Mouse (Mus musculus) midbrain, embryonic 13.5 days (tissue): Measurements from ENCODE around the gene Acot7. TPM values are rescaled to one million over a fixed set of nuclear protein-coding genes. Genes with fewer than 3 reads are reported as not detected.

Experiments used
- ATAC-seq: fragments of 200-750 bp; cut with Nextera tagmentation; 2 replicates; pipeline ENCODE4 v1.8.0; 2017; ENCODE audit warnings: mild to moderate bottlenecking, moderate TSS enrichment, moderate library complexity
- H3K27ac ChIP-seq: fragments of 300-500 bp; sonication (generic); 2 replicates; pipeline ENCODE4 v1.5.1; 2015; ENCODE audit warnings: inconsistent platforms, mild to moderate bottlenecking, moderate library complexity
- H3K27me3 ChIP-seq: fragments of 300-500 bp; sonication (generic); 2 replicates; pipeline ENCODE4 v1.6.1; 2015; ENCODE audit warnings: mild to moderate bottlenecking, inconsistent platforms
- H3K36me3 ChIP-seq: fragments of 300-500 bp; sonication (generic); 2 replicates; pipeline ENCODE4 v1.6.1; 2015; ENCODE audit warnings: mild to moderate bottlenecking, inconsistent platforms
- H3K4me1 ChIP-seq: fragments of 300-500 bp; sonication (generic); replicated peaks from 2 replicates; pipeline ENCODE4 v1.6.1; 2015; ENCODE audit warnings: inconsistent platforms
- H3K4me2 ChIP-seq: fragments of 300-500 bp; sonication (generic); replicated peaks from 2 replicates; pipeline ENCODE4 v1.6.1; 2015; ENCODE audit warnings: moderate library complexity, mild to moderate bottlenecking, inconsistent platforms
- H3K4me3 ChIP-seq: fragments of 300-500 bp; sonication (generic); replicated peaks from 2 replicates; pipeline ENCODE4 v1.5.1; 2015; ENCODE audit warnings: mild to moderate bottlenecking, inconsistent platforms
- H3K9ac ChIP-seq: fragments of 300-500 bp; sonication (generic); replicated peaks from 2 replicates; pipeline ENCODE4 v1.6.1; 2015; ENCODE audit warnings: mild to moderate bottlenecking, inconsistent platforms
- H3K9me3 ChIP-seq: fragments of 300-500 bp; sonication (generic); 2 replicates; pipeline ENCODE4 v1.6.1; 2016; ENCODE audit warnings: mild to moderate bottlenecking, inconsistent platforms
- WGBS: fragments of 180-500 bp; shearing (Covaris S2); methylation state at CpG from one replicate; pipeline ENCODE4 v1.1.7; 2015; 5-methylcytosine and 5-hydroxymethylcytosine counted together
- polyA plus RNA-seq: library from polyadenylated mRNA; unstranded; fragments of >200 nt; fragmentation: Nextera tagmentation; extraction: Ambion mirVana; gene quantifications from 2 replicates; pipeline ENCODE4 v1.2.1, GENCODE M21; 2015

Acot7 gene
- polyA plus RNA-seq, 1 experiment from 2014 or later: 206 TPM

DNA sequence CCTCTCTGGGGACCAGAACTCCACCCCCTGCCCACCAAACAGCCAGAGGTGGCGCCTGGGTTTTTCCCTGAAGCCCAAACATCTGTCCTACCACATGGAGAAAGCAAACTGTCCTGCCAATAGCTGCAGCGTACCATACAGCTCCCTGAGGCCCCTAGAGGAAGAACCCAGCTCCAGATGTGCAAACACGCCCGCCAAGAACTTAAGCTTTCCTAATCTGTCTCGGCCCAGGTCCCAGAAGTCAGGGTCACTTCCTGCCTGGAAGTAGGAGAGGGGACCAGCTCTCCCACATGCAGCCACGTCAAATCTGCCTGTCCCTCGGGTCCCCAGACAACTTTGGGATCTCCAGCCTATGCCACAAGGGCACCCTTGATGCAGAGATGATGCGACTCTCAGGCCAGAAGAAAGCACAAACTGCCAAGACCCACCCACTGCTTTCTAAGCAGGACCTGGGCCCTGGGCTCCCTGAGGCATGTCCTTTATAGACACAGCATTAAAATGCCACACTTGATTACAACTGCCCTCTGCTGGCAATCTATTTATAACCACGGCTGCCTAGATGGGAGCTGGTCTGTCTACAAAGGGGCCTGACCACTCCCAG, 94.6 kb downstream of the Acot7 start:
- peaks cover 4% of the 10 kb centered on the region for H3K36me3 ChIP-seq
- H3K4me1 ChIP-seq: peaks cover 21% of the 10 kb centered on the region
- no peak overlapping the region for H3K4me2 ChIP-seq
- WGBS: 30% methylated on average over 9 of the region's 9 CpGs
- 0 out of 2 replicates have a peak, but pooled peaks have one; percentile 3 for ATAC-seq
- no peaks in the 10 kb centered on the region for H3K9me3 ChIP-seq
- peaks cover 73% of the 10 kb centered on the region for H3K27me3 ChIP-seq
- no peak overlapping the region for H3K9ac ChIP-seq
- H3K4me3 ChIP-seq: no peak overlapping the region
- H3K27ac ChIP-seq: 0 out of 2 replicates have a peak overlapping the region, but pooled peaks have one; percentile 12

- Histone ChIP-seq H3K4me1 (peaks cover 21% of the 10 kb centered on the region), H3K27me3 (peaks cover 78% of the 10 kb centered on the region), H3K9ac (no peak overlapping the region; the same call in 1 of the 2 replicates), H3K9me3 (no peaks in the 10 kb centered on the region), H3K36me3 (peaks cover 2% of the 10 kb centered on the region), H3K4me3 (no peak overlapping the region; the same call in 1 of the 2 replicates), H3K4me2 (peak overlapping the region; percentile 87), H3K27ac (peak overlapping the region; percentile 67)
- 24% methylated on average over 3 of the region's 3 CpGs for WGBS
- ATAC-seq: peak; percentile 21; the same call in 1 of the 2 replicates
Observed at GRCm38 (mm10) chr4:152273191-152273590, 95.3 kb downstream of the Acot7 start.

DNA sequence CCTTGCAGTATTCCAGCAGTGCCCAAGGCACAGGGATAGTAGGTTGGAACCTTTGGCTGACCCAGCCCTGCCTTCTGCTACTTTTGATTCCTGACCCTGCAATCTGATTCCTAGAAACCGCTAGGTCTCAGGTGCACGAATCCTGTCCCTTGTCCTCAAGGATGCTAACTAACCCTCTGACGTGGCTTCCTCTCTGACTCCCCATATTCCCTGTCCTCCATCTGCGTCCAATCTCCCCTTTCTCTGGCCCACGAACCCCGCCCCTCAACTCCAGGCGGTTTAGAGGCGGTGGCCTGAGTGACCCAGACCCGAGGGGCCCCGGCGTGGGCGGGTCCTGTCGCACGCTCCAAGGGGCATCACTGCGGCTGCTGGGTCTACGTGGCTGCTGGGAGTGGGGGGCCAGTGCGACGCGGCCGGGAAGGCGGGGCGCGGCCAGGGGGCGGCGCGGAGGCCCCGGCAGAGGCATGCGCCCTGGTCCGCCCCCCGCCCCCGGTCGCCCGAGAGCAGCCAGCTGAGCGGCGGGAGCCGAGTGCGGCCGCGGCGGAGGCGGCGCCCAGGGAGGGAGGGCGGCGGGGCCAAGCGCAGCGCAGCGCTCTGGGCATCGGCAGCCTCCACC, 95.8 kb downstream of the Acot7 start, which contains the start of gene Gpr153:
Gene Gpr153 (plus strand): TSS at position 612 of the 616 bp plus-strand sequence.
- WGBS: 2% methylated on average over 30 of the region's 48 CpGs
- Histone ChIP-seq H3K9me3 (no peaks in the 10 kb centered on the region), H3K4me1 (peaks cover 21% of the 10 kb centered on the region), H3K36me3 (no peaks in the 10 kb centered on the region), H3K4me2 (peak within 1 kb of the TSS; percentile 87), H3K27ac (peak within 1 kb of the TSS; percentile 67), H3K9ac (peak within 1 kb of the TSS; percentile 82), H3K27me3 (peaks cover 80% of the 10 kb centered on the region), H3K4me3 (peak within 1 kb of the TSS; percentile 57)
- ATAC-seq: peak; percentile 74

GRCm38 (mm10) chr4:152274681-152275131, 96.8 kb downstream of the Acot7 start:
- Histone ChIP-seq H3K9ac (peak overlapping the region; percentile 82), H3K4me3 (peak overlapping the region; percentile 57), H3K27ac (peak overlapping the region; percentile 67), H3K4me2 (peak overlapping the region; percentile 87), H3K36me3 (no peaks in the 10 kb centered on the region), H3K9me3 (no peaks in the 10 kb centered on the region), H3K4me1 (peaks cover 21% of the 10 kb centered on the region), H3K27me3 (peaks cover 85% of the 10 kb centered on the region)
- WGBS: under 1% methylated on average over 20 of the region's 20 CpGs
- ATAC-seq: peak; percentile 44

DNA sequence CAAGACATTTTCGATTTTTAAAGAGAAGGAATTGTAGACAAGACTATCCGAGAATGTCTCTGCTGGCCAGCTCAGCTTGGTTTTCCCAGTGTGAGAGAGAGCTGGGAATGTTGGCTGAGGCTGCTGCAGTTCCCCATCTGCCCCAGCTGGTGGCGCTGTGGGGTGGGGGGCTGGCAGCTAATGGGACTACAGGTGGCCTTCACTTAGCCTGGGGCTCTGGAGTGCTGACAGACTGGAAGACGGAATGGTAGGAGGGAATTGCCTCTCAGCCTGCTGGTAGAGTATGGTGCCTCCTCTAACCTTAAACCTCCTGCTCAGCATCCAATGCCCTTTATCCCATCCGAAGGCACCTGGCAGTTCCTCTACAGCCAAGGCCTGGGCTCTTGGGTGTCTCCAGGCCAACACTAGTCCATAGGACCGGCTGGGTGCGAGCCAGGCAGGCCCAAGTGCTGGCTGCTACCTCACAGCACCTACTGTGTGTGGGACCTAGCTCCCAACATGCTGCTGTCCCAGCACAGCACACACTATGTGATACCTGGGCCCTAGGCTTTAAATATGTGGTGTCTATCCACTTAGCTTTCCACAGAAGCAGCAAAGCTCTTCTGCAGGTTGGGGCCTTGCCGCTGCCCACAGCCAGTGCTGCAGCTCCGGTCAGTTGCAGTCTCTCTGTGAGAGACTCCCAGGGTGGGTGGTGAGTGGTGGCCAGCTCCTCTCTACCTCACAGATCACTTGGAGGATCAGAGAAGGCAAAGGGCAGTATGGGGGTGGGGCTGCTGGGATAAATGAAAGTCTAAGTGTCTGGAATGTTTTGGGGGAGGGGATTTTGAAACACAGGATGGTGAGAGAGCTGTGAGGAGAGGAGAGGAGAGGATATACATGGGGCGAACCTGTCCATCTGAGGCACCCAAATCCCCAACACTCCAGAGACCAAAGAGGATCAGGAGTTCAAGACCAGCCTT, 98.7 kb downstream of the Acot7 start:
- Histone ChIP-seq H3K27me3 (peaks cover 92% of the 10 kb centered on the region), H3K4me3 (no peak overlapping the region), H3K27ac (no peak overlapping the region), H3K9ac (no peak overlapping the region), H3K9me3 (no peaks in the 10 kb centered on the region), H3K36me3 (no peaks in the 10 kb centered on the region), H3K4me2 (no peak overlapping the region), H3K4me1 (peaks cover 21% of the 10 kb centered on the region)
- ATAC-seq: no peak
- 55% methylated on average over 10 of the region's 10 CpGs for WGBS

GRCm38 (mm10) chr4:152277916-152278315, 100.0 kb downstream of the Acot7 start:
- Histone ChIP-seq H3K4me3 (no peak overlapping the region), H3K4me2 (no peak overlapping the region), H3K9me3 (no peaks in the 10 kb centered on the region), H3K9ac (no peak overlapping the region), H3K36me3 (no peaks in the 10 kb centered on the region), H3K4me1 (peaks cover 24% of the 10 kb centered on the region), H3K27me3 (peaks cover 92% of the 10 kb centered on the region), H3K27ac (no peak overlapping the region)
- WGBS: 78% methylated on average over 2 of the region's 2 CpGs
- ATAC-seq: no peak

- Histone ChIP-seq H3K9ac (no peak overlapping the region), H3K4me1 (peaks cover 24% of the 10 kb centered on the region), H3K4me2 (no peak overlapping the region), H3K4me3 (no peak overlapping the region), H3K27me3 (peaks cover 95% of the 10 kb centered on the region), H3K9me3 (no peaks in the 10 kb centered on the region), H3K36me3 (no peaks in the 10 kb centered on the region), H3K27ac (no peak overlapping the region)
- ATAC-seq: no peak
- WGBS: 93% methylated on average over 23 of the region's 23 CpGs
Observed at GRCm38 (mm10) chr4:152278986-152279385, 101.1 kb downstream of the Acot7 start.

DNA sequence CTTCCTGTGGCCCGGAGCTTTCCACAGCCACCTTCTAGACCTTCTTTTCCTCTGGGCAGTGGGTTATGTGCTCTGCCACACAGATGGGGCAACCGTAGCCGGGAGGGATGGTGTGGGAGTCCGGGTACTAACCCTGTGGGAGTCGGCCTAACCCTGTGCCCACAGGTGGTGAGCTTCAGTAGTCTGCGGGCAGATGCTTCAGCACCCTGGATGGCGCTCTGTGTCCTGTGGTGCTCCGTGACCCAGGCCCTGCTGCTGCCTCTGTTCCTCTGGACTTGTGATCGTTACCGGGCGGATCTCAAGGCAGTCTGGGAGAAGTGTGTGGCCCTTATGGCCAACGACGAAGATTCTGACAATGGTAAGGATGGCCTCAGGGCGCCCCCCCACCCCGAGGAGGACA, 103.7 kb downstream of the Acot7 start:
- H3K27me3 ChIP-seq: peaks cover 96% of the 10 kb centered on the region
- H3K9ac ChIP-seq: no peak overlapping the region
- H3K4me2 ChIP-seq: no peak overlapping the region
- H3K4me1 ChIP-seq: peaks cover 21% of the 10 kb centered on the region
- 61% methylated on average over 15 of the region's 15 CpGs for WGBS
- no peak for ATAC-seq
- H3K9me3 ChIP-seq: no peaks in the 10 kb centered on the region
- H3K27ac ChIP-seq: no peak overlapping the region
- H3K36me3 ChIP-seq: no peaks in the 10 kb centered on the region
- no peak overlapping the region for H3K4me3 ChIP-seq

- Histone ChIP-seq H3K9me3 (no peaks in the 10 kb centered on the region), H3K4me2 (peak overlapping the region; percentile 56), H3K9ac (peak overlapping the region; percentile 53), H3K4me1 (peaks cover 32% of the 10 kb centered on the region), H3K4me3 (peak overlapping the region; percentile 36), H3K36me3 (no peaks in the 10 kb centered on the region), H3K27me3 (peaks cover 97% of the 10 kb centered on the region), H3K27ac (no peak overlapping the region)
- ATAC-seq: peak; percentile 9; the same call in 1 of the 2 replicates
- 19% methylated on average over 34 of the region's 34 CpGs for WGBS
Observed at GRCm38 (mm10) chr4:152282721-152283120, 104.8 kb downstream of the Acot7 start.

DNA sequence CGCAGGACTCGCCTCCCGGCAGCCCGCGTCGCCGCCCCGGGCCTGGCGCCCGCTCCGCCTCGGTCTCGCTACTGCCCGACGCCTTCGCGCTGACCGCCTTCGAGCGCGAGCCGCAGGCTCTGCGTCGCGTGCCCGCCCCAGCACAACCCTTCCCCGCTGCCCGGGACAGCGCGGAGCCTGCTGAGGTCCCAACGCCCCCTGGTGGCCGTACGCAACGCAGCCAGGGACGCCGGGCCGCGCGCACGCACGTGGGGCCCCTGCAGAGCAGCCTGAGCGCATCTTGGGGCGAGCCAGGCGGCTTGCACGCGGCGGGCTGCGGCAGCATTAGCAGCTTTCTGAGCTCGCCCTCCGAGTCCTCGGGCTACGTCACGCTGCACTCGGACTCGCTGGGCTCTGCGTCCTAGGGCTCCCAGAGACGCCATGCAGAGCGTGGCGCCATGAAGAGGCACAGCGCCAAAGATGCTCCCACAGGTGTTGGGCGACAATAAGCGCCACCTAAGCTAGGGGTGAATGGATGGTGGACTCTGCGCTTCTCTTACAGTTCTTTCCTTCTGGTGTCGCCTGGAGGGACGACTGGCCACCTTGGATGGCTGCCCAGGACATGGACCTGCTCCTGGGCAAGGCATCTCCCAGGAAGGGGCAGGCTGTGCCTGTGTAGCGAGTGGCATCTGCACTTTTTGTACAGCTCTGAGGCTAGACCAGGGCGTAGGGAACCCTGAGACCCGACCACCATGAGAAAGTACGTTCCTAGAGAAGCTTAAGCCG, 105.4 kb downstream of the Acot7 start:
- H3K9ac ChIP-seq: peak overlapping the region; percentile 53
- H3K27ac ChIP-seq: no peak overlapping the region
- H3K4me1 ChIP-seq: peaks cover 38% of the 10 kb centered on the region
- ATAC-seq: peak; percentile 81
- H3K4me2 ChIP-seq: peak overlapping the region; percentile 56
- H3K36me3 ChIP-seq: no peaks in the 10 kb centered on the region
- peak overlapping the region; percentile 36 for H3K4me3 ChIP-seq
- H3K9me3 ChIP-seq: no peaks in the 10 kb centered on the region
- 4% methylated on average over 67 of the region's 70 CpGs for WGBS
- peaks cover 100% of the 10 kb centered on the region for H3K27me3 ChIP-seq

DNA sequence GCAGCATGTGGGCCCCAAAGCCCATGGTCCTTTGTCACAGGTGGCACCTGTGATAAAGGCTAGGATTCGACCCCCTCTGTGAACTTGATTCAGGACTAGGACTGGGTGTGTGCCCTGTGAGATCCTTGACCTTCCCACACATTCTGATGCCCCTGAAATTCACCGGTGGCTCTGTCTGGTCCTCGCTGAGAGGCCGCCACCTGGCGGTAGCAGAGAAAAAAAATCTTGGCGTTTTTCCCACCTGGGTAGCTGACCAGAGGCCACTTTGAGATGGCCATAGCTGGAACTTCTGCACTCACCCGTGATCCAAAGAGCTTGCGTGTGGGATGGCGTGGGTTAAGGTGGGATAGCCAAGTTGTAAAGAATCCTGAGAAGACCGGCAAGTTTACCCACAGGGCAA, 107.6 kb downstream of the Acot7 start:
- H3K4me1 ChIP-seq: peaks cover 51% of the 10 kb centered on the region
- no peak overlapping the region for H3K4me3 ChIP-seq
- H3K9me3 ChIP-seq: no peaks in the 10 kb centered on the region
- H3K4me2 ChIP-seq: no peak overlapping the region
- 4% methylated on average over 10 of the region's 10 CpGs for whole genome bisulfite sequencing
- H3K36me3 ChIP-seq: no peaks in the 10 kb centered on the region
- no peak overlapping the region for H3K27ac ChIP-seq
- peaks cover 97% of the 10 kb centered on the region for H3K27me3 ChIP-seq
- no peak overlapping the region for H3K9ac ChIP-seq
- ATAC-seq: no peak
